Mouse (Mus musculus): Measurements from ENCODE around the gene Eed. TPM values are rescaled to one million over a fixed set of nuclear protein-coding genes. Genes with fewer than 3 reads are reported as not detected.
"Not testable (repeated sequence)": the region's sequence is repeated elsewhere in the genome, so short reads cannot be mapped to it uniquely, and the experiment has no call there.

The Eed gene
- total RNA-seq, 2 experiments from 2014 or later = 27.4 to 35.2 TPM

- DNase-seq (ENCODE audit: low spot score in 2 of 2) = not testable (repeated sequence)
- intact Hi-C loops (cut with DNase I) = loop anchor here (5.0 to 10.0 kb wide), 3 partner anchors 137 to 425 kb away; partner anchors contain the start of gene Picalm
These were observed 16.7 kb upstream of the Eed start for GRCm38 (mm10) chr7:89997526-89997925.

DNA sequence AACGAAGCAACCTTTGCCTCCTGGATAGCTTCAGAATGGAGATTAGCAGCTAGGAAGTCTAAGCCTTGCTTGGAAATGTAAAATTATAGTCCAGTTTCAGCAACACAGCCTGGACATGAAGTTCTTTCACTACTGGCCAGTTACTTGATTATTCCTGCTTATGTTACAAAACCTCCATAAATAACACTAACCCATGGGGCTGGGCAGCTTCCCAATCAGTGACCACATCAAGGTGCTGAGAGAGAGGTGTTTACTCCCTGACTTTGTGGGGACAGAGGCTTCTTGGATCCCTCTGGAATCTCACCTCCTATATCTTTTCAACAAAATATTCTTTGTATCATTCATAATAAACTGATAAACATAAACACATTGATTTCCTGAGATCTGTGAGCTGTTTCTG, 12.3 kb upstream of the Eed start:
- intact Hi-C loops (cut with DNase I) = loop anchor here (10.0 kb wide), 1 partner anchor 142 kb away; the partner anchor contains the start of gene Picalm
- DNase-seq (ENCODE audit: low spot score in 2 of 2) = no peak

DNA sequence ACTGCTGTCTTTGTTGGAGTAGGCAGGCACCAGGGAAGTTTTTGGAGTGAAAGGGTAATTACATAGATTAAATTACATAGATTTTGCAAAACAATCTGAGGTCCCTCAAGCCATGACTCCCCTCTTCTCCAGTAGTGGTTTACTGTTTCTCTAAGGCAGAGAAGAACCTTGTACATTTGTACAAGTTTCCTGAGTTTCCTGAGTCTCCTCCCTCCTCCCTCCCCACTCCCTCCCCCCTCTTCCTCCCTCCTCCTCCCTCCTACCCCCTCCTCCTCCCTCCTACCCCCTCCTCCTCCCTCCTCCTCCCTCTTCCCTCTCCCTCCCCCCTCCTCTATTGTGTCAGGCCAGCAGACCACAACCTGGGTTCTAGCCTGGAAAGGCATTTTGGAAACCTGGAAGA, 3.6 kb upstream of the Eed start:
- DNase-seq (ENCODE audit: low spot score in 2 of 2) = no peak
- intact Hi-C loops (cut with DNase I) = no loop called here

DNA sequence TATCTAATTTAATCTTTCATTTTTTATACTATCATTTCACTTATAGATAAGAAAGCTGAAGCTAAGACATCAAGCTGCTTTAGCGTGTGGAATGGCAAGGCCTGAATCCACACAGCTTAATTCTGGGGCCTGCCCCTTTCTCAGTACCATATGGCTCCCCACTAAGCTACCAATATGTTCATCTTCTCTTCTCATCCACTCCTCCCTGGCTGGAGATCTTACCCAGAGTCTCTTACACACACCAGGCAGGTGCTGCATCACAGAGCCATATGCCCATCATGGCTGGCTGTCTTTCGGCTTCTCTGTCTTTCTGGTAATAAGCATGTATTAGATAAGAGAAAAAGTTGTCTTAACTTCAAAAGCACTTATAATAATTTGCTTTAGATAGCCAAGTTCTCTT, 2.7 kb upstream of the Eed start:
- no peak for DNase-seq (ENCODE audit: low spot score in 2 of 2)
- intact Hi-C loops (cut with DNase I) = no loop called here

DNA sequence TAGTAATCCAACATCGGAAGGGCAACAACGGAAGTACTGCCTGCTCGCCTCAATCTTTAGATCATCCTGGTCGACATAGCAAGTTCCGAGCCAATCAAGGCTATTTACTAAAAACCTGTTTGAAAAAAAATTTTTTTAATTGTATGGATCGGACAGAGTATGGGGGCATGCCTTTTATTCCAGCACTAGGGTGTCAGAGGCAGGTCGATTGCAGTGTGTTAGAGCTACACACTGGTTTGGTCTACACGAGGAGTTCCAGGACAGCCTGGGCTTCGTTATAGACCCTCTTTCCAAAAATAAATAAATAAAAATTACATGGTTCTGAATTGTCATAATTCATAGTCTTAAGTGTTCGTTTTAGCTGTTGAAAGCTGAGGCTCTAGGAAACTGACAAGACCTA, 774 bp upstream of the Eed start:
- intact Hi-C loops (cut with DNase I) = no loop called here

GRCm38 (mm10) chr7:89980133-89980484, 674 bp downstream of the Eed start:
- intact Hi-C loops (cut with DNase I) = no loop called here
- no peak for DNase-seq (ENCODE audit: low spot score in 2 of 2)

More for the DNA sequence above, 774 bp upstream of the Eed start:
- no peak for DNase-seq (ENCODE audit: low spot score in 2 of 2)

DNA sequence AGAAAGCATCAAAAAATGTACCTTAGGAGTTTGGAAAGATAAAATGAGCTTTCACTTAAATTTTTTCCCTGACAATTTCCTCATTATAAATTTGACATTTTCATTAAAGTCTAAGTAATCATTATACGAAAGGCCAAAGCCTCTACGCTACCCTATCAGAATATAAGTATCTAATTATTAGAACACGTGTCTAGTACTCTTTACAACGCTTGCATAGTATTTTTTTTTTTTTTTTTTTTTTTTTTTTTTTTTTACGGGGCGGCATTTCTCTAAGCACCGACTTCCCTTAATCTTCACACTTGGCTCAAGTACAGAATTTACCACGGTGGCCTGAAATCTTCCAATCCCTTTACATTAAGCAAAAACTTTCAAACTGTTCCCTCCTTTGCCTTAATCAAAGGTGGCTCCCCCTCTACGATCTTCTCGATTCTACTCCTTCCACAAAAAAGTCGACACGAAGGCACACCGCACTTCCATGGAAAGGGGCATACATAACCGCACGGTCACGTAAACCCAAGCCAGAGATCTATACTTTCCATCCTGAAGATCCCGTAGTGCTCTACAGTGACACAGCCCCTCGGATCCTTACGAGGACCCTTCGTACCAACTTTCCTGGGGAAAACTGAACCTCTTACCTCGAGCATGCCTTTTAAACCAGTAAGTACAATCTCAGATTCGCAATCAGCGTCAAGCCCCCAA, 1.2 kb downstream of the Eed start:
- no peak for DNase-seq (ENCODE audit: low spot score in 2 of 2)
- intact Hi-C loops (cut with DNase I) = no loop called here

DNA sequence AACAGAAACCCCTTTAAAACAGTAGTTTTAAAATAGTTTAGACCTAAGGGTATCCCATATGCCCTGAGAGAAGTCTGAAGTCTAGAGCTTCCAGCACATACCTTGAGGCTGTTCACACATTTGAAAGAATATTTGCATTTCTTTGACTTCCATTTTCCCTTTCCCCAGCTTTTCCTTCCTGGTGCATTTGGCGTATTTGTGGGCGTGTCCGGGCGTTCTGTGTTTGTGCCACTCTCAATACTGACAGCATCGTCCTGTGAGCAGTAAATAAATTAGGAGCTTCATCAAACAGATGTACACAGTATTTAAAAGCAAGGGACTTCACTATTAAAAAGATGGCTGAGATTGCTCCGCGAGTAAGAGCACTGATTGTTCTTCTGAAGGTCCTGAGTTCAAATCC, 4.0 kb downstream of the Eed start:
- DNase-seq (ENCODE audit: low spot score in 2 of 2) = no peak
- intact Hi-C loops (cut with DNase I) = no loop called here

GRCm38 (mm10) chr7:89975571-89975970, 5.2 kb downstream of the Eed start:
- DNase-seq (ENCODE audit: low spot score in 2 of 2) = no peak
- intact Hi-C loops (cut with DNase I) = no loop called here

GRCm38 (mm10) chr7:89967235-89967634, 13.5 kb downstream of the Eed start:
- intact Hi-C loops (cut with DNase I) = no loop called here
- DNase-seq (ENCODE audit: low spot score in 2 of 2) = no peak

DNA sequence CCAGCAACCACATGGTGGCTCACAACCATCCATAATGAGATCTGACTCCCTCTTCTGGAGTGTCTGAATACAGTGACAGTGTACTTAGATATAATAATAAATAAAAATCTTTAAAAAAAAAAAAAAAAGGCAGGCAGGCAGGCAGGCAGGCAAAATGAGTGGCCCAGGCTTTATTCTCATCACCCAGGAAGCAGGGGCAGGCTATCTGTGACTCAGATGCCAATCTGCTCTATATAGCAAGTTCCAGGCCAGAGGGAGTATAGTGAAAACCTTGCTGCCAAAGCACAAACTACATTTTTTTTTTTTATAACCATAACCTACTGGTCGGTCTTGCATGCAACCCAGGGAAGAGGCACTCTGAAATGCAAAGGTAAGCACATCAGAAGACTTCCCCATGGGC, 14.0 kb downstream of the Eed start:
- intact Hi-C loops (cut with DNase I) = no loop called here
- DNase-seq (ENCODE audit: low spot score in 2 of 2) = no peak

- no peak for DNase-seq (ENCODE audit: low spot score in 2 of 2)
- intact Hi-C loops (cut with DNase I) = no loop called here
These were observed 17.6 kb downstream of the Eed start for GRCm38 (mm10) chr7:89963135-89963534.

- no peak for DNase-seq (ENCODE audit: low spot score in 2 of 2)
- intact Hi-C loops (cut with DNase I) = no loop called here
These were observed 23.5 kb downstream of the Eed start for GRCm38 (mm10) chr7:89957300-89957699.

DNA sequence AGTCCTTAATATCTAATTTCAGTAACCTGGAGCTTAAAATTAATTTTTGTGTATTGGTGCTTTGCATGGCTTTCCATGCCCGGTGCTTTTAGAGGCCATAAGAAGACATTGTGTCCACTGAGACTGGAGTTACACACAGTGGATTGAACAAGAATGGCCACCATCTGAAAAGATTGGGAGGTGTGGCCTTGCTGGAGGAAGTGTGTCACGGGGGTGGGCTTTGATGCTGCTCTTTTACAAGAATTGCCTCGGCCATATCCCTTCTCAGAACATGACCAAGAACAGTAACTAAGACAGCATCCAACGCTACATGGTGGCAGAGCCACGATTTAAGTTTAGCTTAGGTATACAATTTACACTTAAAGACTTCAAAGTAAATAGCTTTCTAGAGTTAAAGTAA, 26.5 kb downstream of the Eed start:
- no peak for DNase-seq (ENCODE audit: low spot score in 2 of 2)
- intact Hi-C loops (cut with DNase I) = no loop called here

DNA sequence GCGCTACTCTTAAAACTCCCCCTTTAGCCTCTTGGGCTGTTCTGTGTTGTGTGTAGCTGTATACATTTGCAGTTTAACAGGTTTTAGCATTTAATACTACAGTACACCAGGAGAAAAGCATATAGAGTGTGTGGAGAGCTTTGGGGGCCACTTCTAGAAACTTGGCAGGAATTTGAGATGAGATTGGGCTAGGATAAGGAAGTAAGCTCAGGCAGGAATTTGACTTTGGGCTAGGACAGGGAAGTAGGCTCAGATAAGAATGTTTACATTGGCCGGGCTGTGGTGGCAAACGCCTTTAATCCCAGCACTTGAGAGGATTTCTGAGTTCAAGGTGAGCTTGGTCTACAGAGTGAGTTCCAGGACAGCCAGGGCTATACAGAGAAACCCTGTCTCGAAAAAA, 31.4 kb downstream of the Eed start:
- no peak for DNase-seq (ENCODE audit: low spot score in 2 of 2)
- intact Hi-C loops (cut with DNase I) = no loop called here

GRCm38 (mm10) chr7:89948026-89948425, 32.8 kb downstream of the Eed start:
- intact Hi-C loops (cut with DNase I) = no loop called here
- no peak for DNase-seq (ENCODE audit: low spot score in 2 of 2)

DNA sequence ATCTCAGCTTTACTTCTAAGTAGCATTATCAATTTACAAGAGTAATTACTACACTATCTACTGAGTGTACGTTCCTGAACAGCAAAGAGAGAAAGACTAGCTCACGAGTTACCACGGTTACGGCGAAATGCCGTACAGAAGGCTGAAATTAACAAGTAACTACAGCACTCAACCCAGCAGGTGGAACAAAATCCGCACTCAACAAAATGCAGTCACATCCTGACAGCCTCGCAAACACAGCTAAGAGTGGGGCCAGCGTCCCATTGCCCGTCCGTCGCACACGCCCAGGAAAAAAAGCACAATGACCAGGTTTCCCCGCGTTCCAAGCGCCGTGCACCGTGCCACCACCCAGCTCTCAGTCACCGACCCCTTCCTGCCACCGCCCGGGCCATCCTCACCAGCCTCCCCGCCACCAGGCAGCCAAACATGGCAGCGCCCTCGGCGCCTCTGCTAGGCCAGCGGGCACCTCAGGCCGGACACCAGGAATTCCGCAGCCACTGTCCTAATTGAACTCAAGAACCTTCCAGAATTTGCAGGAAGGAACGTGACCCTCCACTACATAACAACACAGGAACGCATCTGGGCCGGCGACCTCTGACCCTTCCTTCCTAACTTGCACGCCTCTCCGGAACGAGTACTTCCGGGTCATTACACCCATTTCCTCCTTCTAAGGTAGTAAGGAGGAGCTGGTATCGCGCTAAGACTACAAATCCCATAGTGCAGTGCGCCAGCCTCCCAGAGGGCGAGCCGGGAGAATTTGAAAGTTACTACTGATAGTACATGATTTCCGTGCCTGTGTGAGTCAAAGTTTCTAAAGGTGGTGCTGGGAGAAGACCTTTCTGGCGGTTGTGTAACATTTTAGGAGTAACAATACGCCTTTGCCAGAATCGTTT, 40.0 kb downstream of the Eed start, which contains the start of gene Hikeshi:
Gene Hikeshi, minus strand, starts transcription at position 634 of the 893 bp plus-strand sequence.
- DNase-seq (ENCODE audit: low spot score in 2 of 2) = peak; percentile 95 to 98

DNA sequence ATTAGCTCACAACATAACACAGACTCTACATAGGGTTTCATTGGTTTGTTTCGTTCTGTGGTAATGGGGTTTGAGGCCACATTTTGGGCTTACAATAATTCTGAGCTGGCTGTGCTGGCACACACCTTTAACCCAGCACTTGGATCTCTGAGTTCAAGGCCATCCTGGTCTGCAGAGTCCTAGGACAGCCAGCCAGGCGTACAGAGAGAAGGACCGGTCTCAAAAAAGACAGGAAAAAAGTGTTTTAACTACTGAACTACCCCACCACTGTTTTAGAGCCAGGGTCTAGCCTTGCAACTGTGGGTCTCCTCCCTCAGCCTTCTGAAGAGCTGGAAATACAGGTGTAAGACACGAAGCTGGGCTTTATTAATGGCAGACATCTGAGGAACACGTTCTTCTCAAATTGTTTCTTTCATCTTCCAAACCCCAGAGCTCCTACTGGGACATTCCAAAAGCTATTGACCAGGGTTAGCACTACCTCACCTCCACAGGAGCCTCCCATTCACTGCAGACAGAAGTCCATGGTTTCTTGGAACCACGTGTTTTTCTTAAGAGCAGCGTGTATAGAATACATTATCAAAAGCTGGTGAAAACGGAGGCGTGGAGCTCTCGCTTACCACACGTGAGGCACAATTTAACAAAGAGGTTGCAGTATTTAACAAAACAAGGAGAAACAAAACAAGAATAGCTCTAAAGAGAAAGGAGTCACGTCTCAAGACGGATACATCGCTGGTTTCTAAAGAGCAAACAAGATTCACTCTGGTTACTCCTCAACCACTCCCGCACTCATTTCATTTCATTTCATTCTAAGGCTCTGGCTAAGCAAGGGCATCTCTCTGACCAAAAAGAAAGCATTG, 41.1 kb downstream of the Eed start:
- intact Hi-C loops (cut with DNase I) = loop anchor here (10.0 kb wide), 1 partner anchor 315 kb away; no protein-coding TSS in a partner anchor
- DNase-seq (ENCODE audit: low spot score in 2 of 2) = peak in 1 of 2 experiments; percentile 31

More for the DNA sequence above, 40.0 kb downstream of the Eed start, which contains the start of gene Hikeshi:
- intact Hi-C loops (cut with DNase I) = no loop called here

DNA sequence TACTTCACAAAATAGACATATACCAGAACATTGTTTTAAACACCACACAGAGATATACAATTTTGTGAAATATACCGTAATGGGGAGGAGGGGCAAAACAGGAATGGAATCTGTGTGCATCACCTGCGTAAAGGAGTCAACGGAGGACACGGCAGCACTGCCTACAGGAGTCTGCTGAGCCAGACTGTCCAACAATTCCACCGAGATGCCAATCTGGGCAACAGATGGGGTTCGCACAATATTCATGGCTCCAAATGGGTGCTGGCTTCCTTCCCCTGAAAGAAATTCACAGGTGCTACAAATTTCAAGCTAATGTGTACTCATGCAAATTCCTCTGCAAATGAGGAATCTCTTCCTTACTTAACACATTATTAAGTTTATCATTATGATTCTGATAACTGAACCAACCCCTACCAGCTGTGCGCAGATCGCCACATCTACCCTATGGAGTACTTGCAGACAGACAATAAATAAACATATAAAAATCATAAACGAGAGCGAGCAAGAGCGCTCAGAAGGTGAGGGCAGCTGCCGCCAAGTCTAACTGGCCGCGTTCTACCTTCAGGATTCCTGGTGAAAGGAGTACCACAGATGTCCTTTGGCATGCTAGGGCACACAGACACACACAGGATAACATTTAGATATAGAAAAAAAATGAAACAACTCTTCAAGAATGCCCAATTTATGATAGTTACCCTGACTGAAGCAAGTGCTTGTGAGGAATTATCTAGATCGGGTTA, 57.2 kb downstream of the Eed start:
- intact Hi-C loops (cut with DNase I) = no loop called here
- DNase-seq (ENCODE audit: low spot score in 2 of 2) = peak; percentile 69 to 79

Measured in left cerebral cortex, postnatal 14 days (tissue).